Mouse (Mus musculus) MEL (cell line): Measurements from ENCODE around the gene Pax6.

Experiments used
- CTCF ChIP-seq, 3 experiments: IDR thresholded peaks in 2 of 3; conservative IDR thresholded peaks in 1 of 3; 2 replicates each; pipeline ENCODE4 v1.5.1; 2011 to 2012; ENCODE audit warnings: low read length in 3 of 3, low read depth in 2 of 3, mild to moderate bottlenecking in 2 of 3, improper control_type of control experiment in 1 of 3, inconsistent platforms in 1 of 3, mixed read lengths in 1 of 3, moderate library complexity in 1 of 3; ENCODE audit not compliant: control insufficient read depth in 1 of 3, insufficient read depth in 1 of 3, poor library complexity in 1 of 3, severe bottlenecking in 1 of 3
- EP300 ChIP-seq, 2 experiments: IDR thresholded peaks; 2 replicates each; pipeline ENCODE4 v1.6.1; 2011; ENCODE audit warnings: improper control_type of control experiment in 2 of 2, low read length in 2 of 2, low read depth in 1 of 2, mild to moderate bottlenecking in 1 of 2
- MYB ChIP-seq: IDR thresholded peaks from 2 replicates; pipeline ENCODE4 v1.6.1; 2011; ENCODE audit warnings: mild to moderate bottlenecking, low read depth, low read length, improper control_type of control experiment
- POLR2A ChIP-seq, 2 experiments: IDR thresholded peaks; 2 replicates each; pipeline ENCODE4 v1.6.1; 2011 to 2012; ENCODE audit warnings: low read length in 2 of 2, mild to moderate bottlenecking in 2 of 2, control low read depth in 1 of 2, improper control_type of control experiment in 1 of 2, low read depth in 1 of 2, moderate library complexity in 1 of 2; ENCODE audit not compliant: control insufficient read depth in 1 of 2, insufficient read depth in 1 of 2, poor library complexity in 1 of 2
- USF1 ChIP-seq: IDR thresholded peaks from 2 replicates; pipeline ENCODE4 v1.6.1; 2014; ENCODE audit warnings: low read depth, mild to moderate bottlenecking, inconsistent platforms, low read length, improper control_type of control experiment, moderate library complexity
- ZNF384 ChIP-seq: IDR thresholded peaks from 2 replicates; pipeline ENCODE4 v1.6.1; 2012; ENCODE audit warnings: low read depth, mild to moderate bottlenecking, inconsistent platforms, low read length, improper control_type of control experiment

GRCm38 (mm10) chr2:105673631-105674060 is 4.9 kb downstream of the Pax6 start:
- no peak for TF ChIP-seq CTCF (IDR thresholded peaks at IDR 0.05 in 2 of 3, conservative IDR thresholded peaks at IDR 0.05 in 1 of 3; ENCODE audit: control insufficient read depth in 1 of 3, insufficient read depth in 1 of 3, low read depth in 2 of 3, low read length in 3 of 3, poor library complexity in 1 of 3, severe bottlenecking in 1 of 3)
- no peak for TF ChIP-seq MYB
- TF ChIP-seq USF1 = no peak
- TF ChIP-seq POLR2A (IDR thresholded peaks at IDR 0.05; ENCODE audit: control insufficient read depth in 1 of 2, insufficient read depth in 1 of 2, low read depth in 1 of 2, low read length in 2 of 2, poor library complexity in 1 of 2) = no peak
- no peak for TF ChIP-seq EP300 (IDR thresholded peaks at IDR 0.05; ENCODE audit: low read depth in 1 of 2, low read length in 2 of 2)
- TF ChIP-seq ZNF384 = no peak
